Mouse (Mus musculus): ENCODE measurements around the gene Ankrd17. TPM values are rescaled to one million over a fixed set of nuclear protein-coding genes. Genes with fewer than 3 reads are reported as not detected.
A peak's percentile ranks its signal among the peaks of the same experiment; 100 is the strongest.

The Ankrd17 gene
- total and polyA plus RNA-seq, 3 experiments = 21.8 to 70.4 (median 64.5) TPM

GRCm38 (mm10) chr5:90346877-90347276, 19.5 kb downstream of the Ankrd17 start:
- 88% methylated on average over 3 of the region's 3 CpGs for WGBS
- Histone ChIP-seq H3K79me2 (replicated peaks; ENCODE audit: control insufficient read depth, insufficient read depth, low read length) (0 out of 2 replicates have a peak, but pooled peaks cover 2% of the 10 kb centered on the region), H3K4me1 (ENCODE audit: control insufficient read depth, insufficient read depth, low read length) (peaks cover 1% of the 10 kb centered on the region), H3K9ac (ENCODE audit: low read depth, low read length) (no peak overlapping the region), H3K36me3 (ENCODE audit: control insufficient read depth, insufficient read depth, low read length) (peaks cover 6% of the 10 kb centered on the region), H3K4me3 (no peak overlapping the region), H3K27ac (no peak overlapping the region), H3K27me3 (ENCODE audit: control insufficient read depth, insufficient read depth, low read length) (no peaks in the 10 kb centered on the region)
- intact Hi-C loops (cut with DNase I) = no loop called here
- TF ChIP-seq EP300 (IDR thresholded peaks at IDR 0.05; ENCODE audit: insufficient read depth, low read depth, low read length) (no peak), POLR2A (IDR thresholded peaks at IDR 0.05; ENCODE audit: insufficient read depth, low read depth, low read length) (no peak), CTCF (IDR thresholded peaks at IDR 0.05) (no peak)
- no peak for DNase-seq

DNA sequence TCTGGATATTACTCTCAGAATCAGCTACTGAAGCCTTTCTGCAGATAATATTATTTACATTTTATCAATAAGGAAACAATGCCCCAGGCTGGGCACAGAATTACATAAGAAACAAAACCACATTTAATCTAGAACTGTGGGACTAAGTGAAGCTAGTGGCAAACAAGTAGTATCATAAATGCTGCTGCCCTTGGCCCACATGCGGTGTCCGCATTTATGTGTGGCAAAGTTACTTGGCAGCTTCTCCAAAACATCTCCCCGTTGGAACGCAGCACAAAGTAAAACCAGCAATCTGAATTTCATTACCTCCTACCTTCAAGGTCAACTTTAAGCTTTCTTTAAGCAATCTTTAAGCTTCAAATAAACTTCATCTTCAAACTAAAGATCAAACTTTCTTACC, 25.5 kb downstream of the Ankrd17 start:
- H3K4me3 ChIP-seq = no peak overlapping the region

GRCm38 (mm10) chr5:90339953-90340343, 26.4 kb downstream of the Ankrd17 start:
- TF ChIP-seq EP300 (IDR thresholded peaks at IDR 0.05; ENCODE audit: insufficient read depth, low read depth, low read length) (no peak), CTCF (IDR thresholded peaks at IDR 0.05) (no peak), POLR2A (IDR thresholded peaks at IDR 0.05; ENCODE audit: insufficient read depth, low read depth, low read length) (no peak)
- no peaks in the 10 kb centered on the region for H3K79me2 ChIP-seq (replicated peaks; ENCODE audit: control insufficient read depth, insufficient read depth, low read length)
- intact Hi-C loops (cut with DNase I) = loop anchor here (2.0 kb wide), 1 partner anchor 27 kb away; the partner anchor contains the start of genes Ankrd17 and Gm9958
- peak overlapping the region; percentile 1 for H3K27ac ChIP-seq
- H3K4me1 ChIP-seq (ENCODE audit: control insufficient read depth, insufficient read depth, low read length) = peaks cover 4% of the 10 kb centered on the region
- WGBS = 76% methylated on average over 1 of the region's 1 CpGs
- H3K27me3 ChIP-seq (ENCODE audit: control insufficient read depth, insufficient read depth, low read length) = no peaks in the 10 kb centered on the region
- H3K36me3 ChIP-seq (ENCODE audit: control insufficient read depth, insufficient read depth, low read length) = peaks cover 12% of the 10 kb centered on the region
- DNase-seq = no peak
- H3K4me3 ChIP-seq = peak overlapping the region; percentile 44
- no peak overlapping the region for H3K9ac ChIP-seq (ENCODE audit: low read depth, low read length)

More for the DNA sequence above, 25.5 kb downstream of the Ankrd17 start:
- H3K4me1 ChIP-seq (ENCODE audit: control insufficient read depth, insufficient read depth, low read length) = peaks cover 4% of the 10 kb centered on the region
- 38% methylated on average over 4 of the region's 4 CpGs for WGBS
- no peak overlapping the region for H3K9ac ChIP-seq (ENCODE audit: low read depth, low read length)
- H3K27ac ChIP-seq = peak overlapping the region; percentile 55
- no peaks in the 10 kb centered on the region for H3K27me3 ChIP-seq (ENCODE audit: control insufficient read depth, insufficient read depth, low read length)
- TF ChIP-seq EP300 (IDR thresholded peaks at IDR 0.05; ENCODE audit: insufficient read depth, low read depth, low read length) (no peak), POLR2A (IDR thresholded peaks at IDR 0.05; ENCODE audit: insufficient read depth, low read depth, low read length) (no peak), CTCF (IDR thresholded peaks at IDR 0.05) (no peak)
- H3K79me2 ChIP-seq (replicated peaks; ENCODE audit: control insufficient read depth, insufficient read depth, low read length) = no peaks in the 10 kb centered on the region
- intact Hi-C loops (cut with DNase I) = no loop called here
- H3K36me3 ChIP-seq (ENCODE audit: control insufficient read depth, insufficient read depth, low read length) = peaks cover 12% of the 10 kb centered on the region
- DNase-seq = peak in 1 of 2 experiments; percentile 12

GRCm38 (mm10) chr5:90339129-90339952, 27.0 kb downstream of the Ankrd17 start:
- Histone ChIP-seq H3K27ac (peak overlapping the region; percentile 36), H3K9ac (ENCODE audit: low read depth, low read length) (no peak overlapping the region)

DNA sequence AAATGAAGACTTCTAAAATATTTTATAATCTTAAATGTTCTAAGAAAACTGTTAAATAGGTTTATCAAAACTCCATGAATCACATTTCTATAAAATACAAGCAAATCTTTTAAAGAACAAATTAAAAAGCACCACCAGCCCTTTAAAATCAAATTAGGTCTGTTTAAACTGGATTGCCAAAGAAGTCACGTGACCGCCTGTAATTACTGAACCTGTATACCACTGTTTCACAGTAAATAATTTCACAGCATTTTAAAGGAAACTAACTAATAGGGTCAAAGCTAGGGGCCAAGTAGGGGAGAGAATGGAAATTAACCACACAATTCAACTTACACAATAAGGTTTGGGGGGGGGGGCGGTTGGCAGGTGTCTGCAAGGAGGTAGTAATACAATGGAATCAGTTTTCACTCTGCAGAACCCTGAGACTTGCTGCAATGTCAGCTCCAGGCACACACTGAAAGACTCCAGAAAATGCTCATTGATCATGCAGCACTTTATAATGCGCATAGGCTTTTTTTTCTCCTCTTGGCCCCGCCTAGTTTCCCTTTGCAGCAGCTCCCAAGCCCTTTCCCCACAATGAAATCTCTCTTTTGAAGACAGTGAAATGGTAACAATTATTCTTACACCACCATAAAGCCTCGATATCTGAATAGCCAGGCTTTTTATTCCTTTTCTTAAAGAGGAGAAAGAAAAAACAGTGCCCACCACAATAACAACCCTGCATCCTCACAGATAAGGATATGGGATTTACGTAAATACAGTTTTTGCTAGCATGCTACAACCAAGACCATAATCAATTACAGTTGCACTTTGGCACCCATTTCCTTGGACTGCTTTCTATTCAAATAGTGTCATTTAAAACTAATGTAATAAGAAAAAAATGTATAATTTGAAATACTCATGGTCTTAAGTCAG, 27.9 kb downstream of the Ankrd17 start:
- Histone ChIP-seq H3K9ac (ENCODE audit: low read depth, low read length) (no peak overlapping the region), H3K27ac (no peak overlapping the region), H3K27me3 (ENCODE audit: control insufficient read depth, insufficient read depth, low read length) (no peaks in the 10 kb centered on the region), H3K4me3 (no peak overlapping the region), H3K36me3 (ENCODE audit: control insufficient read depth, insufficient read depth, low read length) (peaks cover 12% of the 10 kb centered on the region), H3K79me2 (replicated peaks; ENCODE audit: control insufficient read depth, insufficient read depth, low read length) (peaks cover 2% of the 10 kb centered on the region; the same call in 1 of the 2 replicates), H3K4me1 (ENCODE audit: control insufficient read depth, insufficient read depth, low read length) (peaks cover 4% of the 10 kb centered on the region)
- WGBS = 72% methylated on average over 7 of the region's 7 CpGs
- DNase-seq = no peak
- intact Hi-C loops (cut with DNase I) = loop anchor here (2.0 kb wide), 1 partner anchor 28 kb away; the partner anchor contains the start of genes Ankrd17 and Gm9958
- TF ChIP-seq POLR2A (IDR thresholded peaks at IDR 0.05; ENCODE audit: insufficient read depth, low read depth, low read length) = no peak

More at GRCm38 (mm10) chr5:90339129-90339952, 27.0 kb downstream of the Ankrd17 start:
- TF ChIP-seq CTCF (IDR thresholded peaks at IDR 0.05) (no peak), EP300 (IDR thresholded peaks at IDR 0.05; ENCODE audit: insufficient read depth, low read depth, low read length) (peak; percentile 82; the same call in 1 of the 2 replicates)
- Histone ChIP-seq H3K79me2 (replicated peaks; ENCODE audit: control insufficient read depth, insufficient read depth, low read length) (peaks cover 2% of the 10 kb centered on the region; the same call in 1 of the 2 replicates), H3K4me3 (peak overlapping the region; percentile 44), H3K36me3 (ENCODE audit: control insufficient read depth, insufficient read depth, low read length) (peaks cover 12% of the 10 kb centered on the region), H3K4me1 (ENCODE audit: control insufficient read depth, insufficient read depth, low read length) (peaks cover 4% of the 10 kb centered on the region), H3K27me3 (ENCODE audit: control insufficient read depth, insufficient read depth, low read length) (no peaks in the 10 kb centered on the region)
- intact Hi-C loops (cut with DNase I) = loop anchor here (2.0 kb wide), 1 partner anchor 27 kb away; the partner anchor contains the start of genes Ankrd17 and Gm9958
- DNase-seq = peak; percentile 76 to 79
- 2% methylated on average over 5 of the region's 5 CpGs for WGBS
